Mouse (Mus musculus) liver, embryonic 14.5 days (tissue): ENCODE results near the gene Rom1. TPM values are rescaled to one million over a fixed set of nuclear protein-coding genes. Genes with fewer than 3 reads are reported as not detected.
A peak's percentile ranks its signal among the peaks of the same experiment; 100 is the strongest.

Experiments
- ATAC-seq: fragments of 200-750 bp; cut with Nextera tagmentation; 2 replicates; pipeline ENCODE4 v1.8.0; 2017; ENCODE audit warnings: moderate number of reproducible peaks, mild to moderate bottlenecking, moderate library complexity; ENCODE audit not compliant: insufficient read depth
- DNase-seq, 3 experiments: peaks; one replicate each; pipeline ENCODE4 v3.0.0-alpha.2; 2012 to 2013; ENCODE audit warnings: low read depth in 3 of 3, low spot score in 3 of 3
- H3K27ac ChIP-seq: fragments of 300-500 bp; sonication (generic); 2 replicates; pipeline ENCODE4 v1.5.1; 2014; ENCODE audit warnings: moderate library complexity, mild to moderate bottlenecking, control low read depth, inconsistent platforms
- H3K27me3 ChIP-seq: fragments of 300-500 bp; sonication (generic); 2 replicates; pipeline ENCODE4 v1.6.1; 2014; ENCODE audit warnings: mild to moderate bottlenecking, low read length, moderate library complexity; ENCODE audit not compliant: control insufficient read depth, insufficient read depth
- H3K36me3 ChIP-seq: fragments of 300-500 bp; sonication (generic); replicated peaks from 2 replicates; pipeline ENCODE4 v1.6.1; 2014; ENCODE audit warnings: low read depth; ENCODE audit not compliant: control insufficient read depth, insufficient read depth
- H3K4me1 ChIP-seq, 2 experiments: fragments of 200-500 bp in 1 of 2; fragments of 300-500 bp in 1 of 2; sonication (generic) in 1 of 2; replicated peaks; 2 replicates each; pipeline ENCODE4 v1.6.1; 2012 to 2014; ENCODE audit warnings: antibody characterized with exemption in 1 of 2, inconsistent platforms in 1 of 2, low read length in 1 of 2; ENCODE audit not compliant: control insufficient read depth in 2 of 2, insufficient read depth in 2 of 2
- H3K4me2 ChIP-seq: fragments of 300-500 bp; sonication (generic); 2 replicates; pipeline ENCODE4 v1.6.1; 2014; ENCODE audit warnings: low read depth, mild to moderate bottlenecking, control low read depth, moderate library complexity
- H3K4me3 ChIP-seq, 2 experiments: fragments of 200-500 bp in 1 of 2; fragments of 300-500 bp in 1 of 2; sonication (generic) in 1 of 2; 2 replicates each; pipeline ENCODE4 v1.5.1; 2012 to 2014; ENCODE audit warnings: low read depth in 2 of 2, low read length in 2 of 2, mild to moderate bottlenecking in 2 of 2, control low read depth in 1 of 2, inconsistent platforms in 1 of 2, moderate library complexity in 1 of 2; ENCODE audit not compliant: insufficient read depth in 1 of 2
- H3K9ac ChIP-seq: fragments of 300-500 bp; sonication (generic); replicated peaks from 2 replicates; pipeline ENCODE4 v1.6.1; 2014; ENCODE audit warnings: mild to moderate bottlenecking, control low read depth, moderate library complexity
- H3K9me3 ChIP-seq: fragments of 300-500 bp; sonication (generic); 2 replicates; pipeline ENCODE4 v1.6.1; 2016; ENCODE audit warnings: low read length, mixed read lengths; ENCODE audit not compliant: control insufficient read depth
- CTCF ChIP-seq: IDR thresholded peaks from 2 replicates; pipeline ENCODE4 v1.5.1; 2016; ENCODE audit warnings: antibody characterized with exemption, low read depth, control low read depth
- EP300 ChIP-seq: IDR thresholded peaks from 2 replicates; pipeline ENCODE4 v1.6.1; 2016; ENCODE audit warnings: antibody characterized with exemption, low read depth
- WGBS: fragments of 180-500 bp; shearing (Covaris S2); extraction: QIAGEN DNeasy Blood & Tissue Kit; methylation state at CpG from one replicate; pipeline ENCODE4 v1.1.7; 2014; ENCODE audit not compliant: insufficient replicate concordance; 5-methylcytosine and 5-hydroxymethylcytosine counted together
- microRNA-seq: library from miRNA; unstranded; fragments of <30 nt; microRNA quantifications from one replicate; pipeline ENCODE4, GENCODE M21; 2016
- polyA plus RNA-seq, 2 experiments: library from polyadenylated mRNA; depleted of rRNA in 1 of 2; stranded (reverse) in 1 of 2; unstranded in 1 of 2; fragments of >200 nt; fragmentation: Nextera tagmentation in 1 of 2; extraction: Ambion mirVana in 1 of 2; gene quantifications; 2 replicates each; pipeline versions ENCODE4 v1.2.1 to v1.2.3; 2012 to 2014

Gene Rom1
- polyA plus RNA-seq, 2 experiments, result 1.4 to 2.8 TPM

DNA sequence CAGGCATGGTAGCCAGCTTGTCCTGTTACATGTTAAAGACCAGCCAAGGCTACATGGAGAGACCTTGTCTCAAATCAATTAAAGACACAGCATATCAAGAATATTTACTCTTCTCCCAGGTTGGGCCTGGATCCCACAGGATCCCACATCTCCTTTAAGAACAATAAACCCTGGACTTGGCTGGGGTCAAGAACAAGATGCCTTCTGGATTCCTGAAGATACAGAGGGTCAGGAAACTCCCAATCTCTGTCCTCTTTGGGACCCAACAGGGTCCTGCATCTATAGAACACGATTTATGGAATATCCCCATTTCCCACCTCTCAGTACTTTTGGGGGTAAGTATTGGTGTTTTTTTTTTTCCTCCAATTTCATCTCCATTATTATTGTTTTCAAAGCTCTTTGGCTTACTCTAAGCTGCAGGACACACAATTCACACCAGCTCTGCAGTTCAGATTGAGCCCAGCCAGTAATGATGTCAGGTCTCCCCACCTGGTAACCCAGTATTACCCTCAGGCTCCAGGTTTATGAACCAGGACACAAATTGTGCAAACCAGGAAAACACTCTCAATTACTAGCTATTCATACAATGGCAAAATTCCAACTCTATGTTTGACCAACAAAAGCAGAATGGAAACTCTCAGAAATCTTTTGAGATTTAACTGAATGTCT lies 42.1 kb downstream of the Rom1 start:
- no peak for TF ChIP-seq EP300
- no peak for TF ChIP-seq CTCF
- no peak for ATAC-seq
- 29% methylated on average over 1 of the region's 1 CpGs for WGBS
- H3K9me3 ChIP-seq, result no peaks in the 10 kb centered on the region
- DNase-seq, result no peak
- peak overlapping the region; percentile 72 for H3K9ac ChIP-seq
- peak overlapping the region; percentile 77 for H3K27ac ChIP-seq
- H3K4me2 ChIP-seq, result peak overlapping the region; percentile 95
- no peaks in the 10 kb centered on the region for H3K27me3 ChIP-seq
- H3K4me1 ChIP-seq, result peaks cover 13 to 19% of the 10 kb centered on the region in 2 experiments
- H3K36me3 ChIP-seq, result peaks cover 12% of the 10 kb centered on the region
- peak overlapping the region; percentile 19 to 75; a peak in 2 of 4 replicates for H3K4me3 ChIP-seq

DNA sequence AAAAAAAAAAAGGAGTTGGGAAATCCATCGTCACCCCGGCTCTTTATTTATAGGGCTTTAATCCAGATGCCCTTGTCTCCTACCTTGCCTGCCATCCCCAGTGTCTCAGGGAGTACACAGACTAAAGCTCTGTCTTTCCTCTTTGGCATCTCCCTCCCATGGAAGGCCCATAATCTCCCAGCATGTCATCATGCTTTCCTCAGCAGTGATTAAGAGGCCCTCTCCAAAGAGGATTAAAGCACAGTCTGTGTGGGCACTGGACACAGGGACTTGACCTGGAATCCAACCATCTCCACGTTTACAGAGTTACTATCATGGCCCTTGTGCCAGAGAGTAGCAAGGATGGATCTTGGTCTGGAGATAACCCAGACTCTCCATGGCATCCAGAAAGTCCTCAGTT lies 45.5 kb downstream of the Rom1 start, which contains the start of the genes Lbhd1 and Gm49403:
Gene Lbhd1 (plus strand): TSS at position 117 of the 400 bp plus-strand sequence.
Gene Gm49403 (plus strand): TSS at position 315 of the 400 bp plus-strand sequence.
- Histone ChIP-seq H3K4me1 (peaks cover 15% of the 10 kb centered on the region in 2 experiments), H3K4me3 (no peak within 1 kb of the TSS), H3K9me3 (no peaks in the 10 kb centered on the region), H3K27me3 (no peaks in the 10 kb centered on the region), H3K27ac (no peak within 1 kb of the TSS), H3K36me3 (no peaks in the 10 kb centered on the region), H3K9ac (no peak within 1 kb of the TSS), H3K4me2 (no peak within 1 kb of the TSS)
- TF ChIP-seq CTCF (no peak), EP300 (no peak)
- WGBS, result 73% methylated on average over 3 of the region's 3 CpGs
- DNase-seq (no peak), ATAC-seq (no peak)

DNA sequence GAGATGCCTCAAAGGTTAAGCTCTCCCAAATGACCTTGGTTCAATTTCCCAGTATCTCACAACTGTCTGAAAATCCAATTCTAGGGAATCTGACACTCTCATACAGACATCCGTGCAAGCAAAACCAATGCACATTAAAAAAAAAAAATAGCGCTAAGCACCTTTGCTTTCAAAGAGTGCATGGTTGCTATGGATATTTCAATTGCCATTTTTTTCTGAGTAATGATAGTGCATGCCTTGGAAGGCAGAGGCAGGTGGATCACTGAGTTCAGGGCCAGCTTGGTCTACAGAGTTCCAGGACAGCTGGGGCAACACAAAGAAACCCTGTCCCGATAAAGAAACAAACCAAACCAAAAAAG lies 48.1 kb downstream of the Rom1 start:
- Histone ChIP-seq H3K9me3 (no peaks in the 10 kb centered on the region), H3K27me3 (no peaks in the 10 kb centered on the region), H3K4me3 (peak overlapping the region; percentile 89 to 97), H3K4me1 (peaks cover 6% of the 10 kb centered on the region in 2 experiments), H3K4me2 (peak overlapping the region; percentile 79), H3K36me3 (peaks cover 8% of the 10 kb centered on the region), H3K27ac (no peak overlapping the region), H3K9ac (peak overlapping the region; percentile 87)
- ATAC-seq, result no peak
- TF ChIP-seq EP300, result no peak; the same call in 1 of the 2 replicates
- TF ChIP-seq CTCF, result no peak
- 5% methylated on average over 3 of the region's 3 CpGs for WGBS
- DNase-seq, result no peak

DNA sequence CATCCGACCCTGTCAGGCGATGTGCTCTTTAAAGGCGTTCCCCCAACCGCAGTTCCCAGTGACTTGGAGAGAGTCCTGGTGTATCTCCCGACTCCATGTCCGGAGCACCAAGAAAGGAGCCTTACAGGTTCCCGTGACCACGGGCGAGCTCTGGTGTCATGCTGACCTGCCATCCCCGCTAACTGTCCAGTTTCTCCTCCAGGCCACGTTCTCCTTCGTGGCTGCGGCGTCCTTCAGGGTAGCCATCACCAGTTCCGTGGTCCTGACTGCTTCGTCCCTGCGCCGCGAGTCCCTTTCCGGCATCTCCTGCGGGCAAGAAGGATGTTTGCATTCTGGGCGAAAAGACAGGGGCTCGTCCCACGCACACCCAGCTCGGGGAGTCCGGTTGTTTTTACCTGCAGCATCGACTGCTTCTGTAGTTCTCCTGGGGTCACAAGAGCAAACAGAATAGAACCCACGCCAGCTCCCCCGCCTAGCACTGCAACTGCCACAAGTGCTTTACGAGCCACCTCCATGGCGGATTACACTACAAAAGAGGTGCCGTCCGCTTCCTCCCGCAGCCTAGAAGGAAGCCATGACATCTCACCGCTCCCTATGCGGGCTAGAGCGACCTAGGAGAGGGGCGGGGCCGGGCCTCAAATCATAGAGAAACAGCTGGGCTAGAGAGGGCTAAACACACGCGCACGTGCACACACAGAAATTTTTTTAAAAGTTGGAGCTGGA lies 48.7 kb downstream of the Rom1 start, which contains the start of gene Uqcc3:
Gene Uqcc3 (minus strand): TSS at position 613 of the 723 bp plus-strand sequence.
- ATAC-seq (peak; percentile 94), DNase-seq (peak; percentile 78 to 84 (median 79))
- under 1% methylated on average over 42 of the region's 42 CpGs for WGBS
- Histone ChIP-seq H3K9me3 (no peaks in the 10 kb centered on the region), H3K9ac (peak within 1 kb of the TSS; percentile 87), H3K27ac (peak within 1 kb of the TSS; percentile 36), H3K4me2 (peak within 1 kb of the TSS; percentile 79), H3K4me3 (peak within 1 kb of the TSS; percentile 89 to 97), H3K4me1 (peaks cover 6% of the 10 kb centered on the region in 2 experiments), H3K27me3 (no peaks in the 10 kb centered on the region), H3K36me3 (peaks cover 10% of the 10 kb centered on the region)
- no peak for TF ChIP-seq CTCF

Small RNAs within 50 kb of the gene (microRNA-seq; reads per million reads assigned to microRNA genes)
- gene Mir5136, result not detected

Other genes starting within 250 kb of the Rom1 start
Only the 30 nearest of the 32 such genes appear.
- 27.7 and 34.1 TPM in 2 replicates for gene Wdr74, start 193.5 kb downstream of the Rom1 start, polyA plus RNA-seq (2012; rRNA removed)
- 51.6 and 57.6 TPM in 2 replicates for gene Wdr74, start 193.5 kb downstream of the Rom1 start, polyA plus RNA-seq (2014; fragmentation: Nextera tagmentation; extraction: Ambion mirVana)
- gene 1700092M07Rik, start 188.6 kb downstream of the Rom1 start, polyA plus RNA-seq (2012; rRNA removed), result 0.65 and 0.78 TPM in 2 replicates
- 0.34 and 0.63 TPM in 2 replicates for gene 1700092M07Rik, start 188.6 kb downstream of the Rom1 start, polyA plus RNA-seq (2014; fragmentation: Nextera tagmentation; extraction: Ambion mirVana)
- gene Stx5a, start 187.9 kb downstream of the Rom1 start, polyA plus RNA-seq (2012; rRNA removed), result 29.9 and 32.0 TPM in 2 replicates
- gene Stx5a, start 187.9 kb downstream of the Rom1 start, polyA plus RNA-seq (2014; fragmentation: Nextera tagmentation; extraction: Ambion mirVana), result 36.7 and 36.9 TPM in 2 replicates
- gene Nxf1, start 172.3 kb downstream of the Rom1 start, polyA plus RNA-seq (2012; rRNA removed), result 66.2 and 90.9 TPM in 2 replicates
- gene Nxf1, start 172.3 kb downstream of the Rom1 start, polyA plus RNA-seq (2014; fragmentation: Nextera tagmentation; extraction: Ambion mirVana), result 77.4 and 84.9 TPM in 2 replicates
- 38.9 and 53.7 TPM in 2 replicates for gene Tmem223, start 158.4 kb downstream of the Rom1 start, polyA plus RNA-seq (2012; rRNA removed)
- 61.8 and 69.6 TPM in 2 replicates for gene Tmem223, start 158.4 kb downstream of the Rom1 start, polyA plus RNA-seq (2014; fragmentation: Nextera tagmentation; extraction: Ambion mirVana)
- 63.0 and 70.8 TPM in 2 replicates for gene Tmem179b, start 154.9 kb downstream of the Rom1 start, polyA plus RNA-seq (2012; rRNA removed)
- 108 and 117 TPM in 2 replicates for gene Tmem179b, start 154.9 kb downstream of the Rom1 start, polyA plus RNA-seq (2014; fragmentation: Nextera tagmentation; extraction: Ambion mirVana)
- 8.3 and 10.0 TPM in 2 replicates for gene Taf6l, start 142.9 kb downstream of the Rom1 start, polyA plus RNA-seq (2012; rRNA removed)
- 7.9 and 8.1 TPM in 2 replicates for gene Taf6l, start 142.9 kb downstream of the Rom1 start, polyA plus RNA-seq (2014; fragmentation: Nextera tagmentation; extraction: Ambion mirVana)
- gene Polr2g, start 130.8 kb downstream of the Rom1 start, polyA plus RNA-seq (2012; rRNA removed), result 46.6 and 55.1 TPM in 2 replicates
- 72.8 and 79.7 TPM in 2 replicates for gene Polr2g, start 130.8 kb downstream of the Rom1 start, polyA plus RNA-seq (2014; fragmentation: Nextera tagmentation; extraction: Ambion mirVana)
- 0.90 and 0.98 TPM in 2 replicates for gene Zbtb3, start 126.8 kb downstream of the Rom1 start, polyA plus RNA-seq (2012; rRNA removed)
- 1.2 and 1.5 TPM in 2 replicates for gene Zbtb3, start 126.8 kb downstream of the Rom1 start, polyA plus RNA-seq (2014; fragmentation: Nextera tagmentation; extraction: Ambion mirVana)
- gene Ttc9c, start 110.0 kb downstream of the Rom1 start, polyA plus RNA-seq (2012; rRNA removed), result 11.4 and 16.9 TPM in 2 replicates
- gene Ttc9c, start 110.0 kb downstream of the Rom1 start, polyA plus RNA-seq (2014; fragmentation: Nextera tagmentation; extraction: Ambion mirVana), result 17.1 and 18.0 TPM in 2 replicates
- 20.5 and 39.5 TPM in 2 replicates for gene Hnrnpul2, start 109.3 kb downstream of the Rom1 start, polyA plus RNA-seq (2012; rRNA removed)
- gene Hnrnpul2, start 109.3 kb downstream of the Rom1 start, polyA plus RNA-seq (2014; fragmentation: Nextera tagmentation; extraction: Ambion mirVana), result 2.8 TPM in 2 replicates
- gene AC129217.1, start 99.6 kb downstream of the Rom1 start, polyA plus RNA-seq (2012; rRNA removed), result 1.3 TPM in 1 of 2 replicates, not detected in the other
- not detected in 2 replicates for gene AC129217.1, start 99.6 kb downstream of the Rom1 start, polyA plus RNA-seq (2014; fragmentation: Nextera tagmentation; extraction: Ambion mirVana)
- gene Bscl2, start 91.9 kb downstream of the Rom1 start, polyA plus RNA-seq (2012; rRNA removed), result 19.7 and 26.5 TPM in 2 replicates
- 23.6 and 25.2 TPM in 2 replicates for gene Bscl2, start 91.9 kb downstream of the Rom1 start, polyA plus RNA-seq (2014; fragmentation: Nextera tagmentation; extraction: Ambion mirVana)
- gene Gng3, start 90.2 kb downstream of the Rom1 start, polyA plus RNA-seq (2012; rRNA removed), result 0.04 and 0.22 TPM in 2 replicates
- gene Gng3, start 90.2 kb downstream of the Rom1 start, polyA plus RNA-seq (2014; fragmentation: Nextera tagmentation; extraction: Ambion mirVana), result 0.14 TPM in 2 replicates
- gene Lrrn4cl, start 78.6 kb downstream of the Rom1 start, polyA plus RNA-seq (2012; rRNA removed), result 0.10 and 0.12 TPM in 2 replicates
- gene Lrrn4cl, start 78.6 kb downstream of the Rom1 start, polyA plus RNA-seq (2014; fragmentation: Nextera tagmentation; extraction: Ambion mirVana), result not detected in 2 replicates
- 32.0 and 61.2 TPM in 2 replicates for gene Ubxn1, start 57.9 kb downstream of the Rom1 start, polyA plus RNA-seq (2012; rRNA removed)
- gene Ubxn1, start 57.9 kb downstream of the Rom1 start, polyA plus RNA-seq (2014; fragmentation: Nextera tagmentation; extraction: Ambion mirVana), result 87.3 and 92.4 TPM in 2 replicates
- 18.5 and 22.2 TPM in 2 replicates for gene Uqcc3, start 48.4 kb downstream of the Rom1 start, polyA plus RNA-seq (2012; rRNA removed)
- 28.3 and 35.3 TPM in 2 replicates for gene Uqcc3, start 48.4 kb downstream of the Rom1 start, polyA plus RNA-seq (2014; fragmentation: Nextera tagmentation; extraction: Ambion mirVana)
- 3.1 and 3.7 TPM in 2 replicates for gene Lbhd1, start 45.6 kb downstream of the Rom1 start, polyA plus RNA-seq (2012; rRNA removed)
- 43.7 and 47.7 TPM in 2 replicates for gene Lbhd1, start 45.6 kb downstream of the Rom1 start, polyA plus RNA-seq (2014; fragmentation: Nextera tagmentation; extraction: Ambion mirVana)
- gene Gm49403, start 45.4 kb downstream of the Rom1 start, polyA plus RNA-seq (2012; rRNA removed), result not detected in 2 replicates
- not detected in 2 replicates for gene Gm49403, start 45.4 kb downstream of the Rom1 start, polyA plus RNA-seq (2014; fragmentation: Nextera tagmentation; extraction: Ambion mirVana)
- 36.7 and 52.7 TPM in 2 replicates for gene 1810009A15Rik, start 40.5 kb downstream of the Rom1 start, polyA plus RNA-seq (2012; rRNA removed)
- 65.0 and 70.8 TPM in 2 replicates for gene 1810009A15Rik, start 40.5 kb downstream of the Rom1 start, polyA plus RNA-seq (2014; fragmentation: Nextera tagmentation; extraction: Ambion mirVana)
- gene Gm49416, start 40.4 kb downstream of the Rom1 start, polyA plus RNA-seq (2012; rRNA removed), result 0.13 TPM in 1 of 2 replicates, not detected in the other
- not detected in 2 replicates for gene Gm49416, start 40.4 kb downstream of the Rom1 start, polyA plus RNA-seq (2014; fragmentation: Nextera tagmentation; extraction: Ambion mirVana)
- 12.2 and 14.4 TPM in 2 replicates for gene Ints5, start 36.4 kb downstream of the Rom1 start, polyA plus RNA-seq (2012; rRNA removed)
- 14.7 and 16.3 TPM in 2 replicates for gene Ints5, start 36.4 kb downstream of the Rom1 start, polyA plus RNA-seq (2014; fragmentation: Nextera tagmentation; extraction: Ambion mirVana)
- 48.7 and 52.2 TPM in 2 replicates for gene Ganab, start 31.3 kb downstream of the Rom1 start, polyA plus RNA-seq (2012; rRNA removed)
- 33.7 and 37.0 TPM in 2 replicates for gene Ganab, start 31.3 kb downstream of the Rom1 start, polyA plus RNA-seq (2014; fragmentation: Nextera tagmentation; extraction: Ambion mirVana)
- gene B3gat3, start 9.0 kb downstream of the Rom1 start, polyA plus RNA-seq (2012; rRNA removed), result 23.1 and 26.6 TPM in 2 replicates
- 15.4 and 15.8 TPM in 2 replicates for gene B3gat3, start 9.0 kb downstream of the Rom1 start, polyA plus RNA-seq (2014; fragmentation: Nextera tagmentation; extraction: Ambion mirVana)
- 10.9 and 11.0 TPM in 2 replicates for gene Eml3, start 196 bp upstream of the Rom1 start, polyA plus RNA-seq (2012; rRNA removed)
- gene Eml3, start 196 bp upstream of the Rom1 start, polyA plus RNA-seq (2014; fragmentation: Nextera tagmentation; extraction: Ambion mirVana), result 5.6 and 7.8 TPM in 2 replicates
- gene Mta2, start 12.5 kb upstream of the Rom1 start, polyA plus RNA-seq (2012; rRNA removed), result 18.9 and 23.0 TPM in 2 replicates
- 18.5 and 22.8 TPM in 2 replicates for gene Mta2, start 12.5 kb upstream of the Rom1 start, polyA plus RNA-seq (2014; fragmentation: Nextera tagmentation; extraction: Ambion mirVana)
- gene Tut1, start 24.5 kb upstream of the Rom1 start, polyA plus RNA-seq (2012; rRNA removed), result 9.3 and 9.5 TPM in 2 replicates
- 10.0 and 11.5 TPM in 2 replicates for gene Tut1, start 24.5 kb upstream of the Rom1 start, polyA plus RNA-seq (2014; fragmentation: Nextera tagmentation; extraction: Ambion mirVana)
- gene Eef1g, start 37.7 kb upstream of the Rom1 start, polyA plus RNA-seq (2012; rRNA removed), result 120 and 178 TPM in 2 replicates
- 183 and 201 TPM in 2 replicates for gene Eef1g, start 37.7 kb upstream of the Rom1 start, polyA plus RNA-seq (2014; fragmentation: Nextera tagmentation; extraction: Ambion mirVana)
- 0.35 and 0.83 TPM in 2 replicates for gene Ahnak, start 59.9 kb upstream of the Rom1 start, polyA plus RNA-seq (2012; rRNA removed)
- 1.5 and 1.7 TPM in 2 replicates for gene Ahnak, start 59.9 kb upstream of the Rom1 start, polyA plus RNA-seq (2014; fragmentation: Nextera tagmentation; extraction: Ambion mirVana)
- gene Scgb1a1, start 158.6 kb upstream of the Rom1 start, polyA plus RNA-seq (2012; rRNA removed), result not detected in 2 replicates
- not detected in 2 replicates for gene Scgb1a1, start 158.6 kb upstream of the Rom1 start, polyA plus RNA-seq (2014; fragmentation: Nextera tagmentation; extraction: Ambion mirVana)